Mouse (Mus musculus) bone marrow, adult 2 months (tissue): ENCODE data around the gene Hoxa5.

Experiments
- CTCF ChIP-seq: fragments of 200-500 bp; IDR thresholded peaks from 2 replicates; pipeline ENCODE4 v1.5.1; 2011; ENCODE audit warnings: low read length, control low read depth; ENCODE audit not compliant: control insufficient read depth, insufficient read depth
- POLR2A ChIP-seq: fragments of 200-500 bp; IDR thresholded peaks from 2 replicates; pipeline ENCODE4 v1.6.1; 2011; ENCODE audit warnings: low read depth, mild to moderate bottlenecking, control low read depth, low read length, borderline replicate concordance; ENCODE audit not compliant: control insufficient read depth

- TF ChIP-seq CTCF, result no peak
- TF ChIP-seq POLR2A, result no peak
Measured at GRCm38 (mm10) chr6:52245757-52246142, 41.4 kb upstream of the Hoxa5 start, which contains the start of gene Hoxa11.
